Mouse (Mus musculus) stomach, embryonic 16.5 days (tissue): ENCODE data around the gene Gnaq. TPM values are rescaled to one million over a fixed set of nuclear protein-coding genes. Genes with fewer than 3 reads are reported as not detected.
A peak's percentile ranks its signal among the peaks of the same experiment; 100 is the strongest.

Experiments used
- ATAC-seq: fragments of 200-750 bp; cut with Nextera tagmentation; 2 replicates; pipeline ENCODE4 v1.8.0; 2017; ENCODE audit warnings: moderate number of reproducible peaks, moderate TSS enrichment; ENCODE audit not compliant: insufficient read depth, low FRiP score
- H3K27ac ChIP-seq: fragments of 300-500 bp; sonication (generic); 2 replicates; pipeline ENCODE4 v1.5.1; 2014; ENCODE audit warnings: low read length
- H3K27me3 ChIP-seq: fragments of 300-500 bp; sonication (generic); 2 replicates; pipeline ENCODE4 v1.6.1; 2014; ENCODE audit warnings: low read length, control low read depth, mixed read lengths; ENCODE audit not compliant: control insufficient read depth, insufficient read depth
- H3K36me3 ChIP-seq: fragments of 300-500 bp; sonication (generic); 2 replicates; pipeline ENCODE4 v1.6.1; 2014; ENCODE audit warnings: low read length; ENCODE audit not compliant: control insufficient read depth, insufficient read depth
- H3K4me1 ChIP-seq: fragments of 300-500 bp; sonication (generic); 2 replicates; pipeline ENCODE4 v1.6.1; 2014; ENCODE audit warnings: low read length, control low read depth, mixed read lengths; ENCODE audit not compliant: control insufficient read depth, insufficient read depth
- H3K4me2 ChIP-seq: fragments of 300-500 bp; sonication (generic); 2 replicates; pipeline ENCODE4 v1.6.1; 2014; ENCODE audit warnings: low read depth, low read length, mixed read lengths
- H3K4me3 ChIP-seq: fragments of 300-500 bp; sonication (generic); replicated peaks from 2 replicates; pipeline ENCODE4 v1.5.1; 2014; ENCODE audit warnings: mild to moderate bottlenecking, low read length
- H3K9ac ChIP-seq: fragments of 300-500 bp; sonication (generic); 2 replicates; pipeline ENCODE4 v1.6.1; 2014; ENCODE audit warnings: low read length
- H3K9me3 ChIP-seq: fragments of 300-500 bp; sonication (generic); replicated peaks from 2 replicates; pipeline ENCODE4 v1.6.1; 2016; ENCODE audit warnings: low read length, control low read depth; ENCODE audit not compliant: control insufficient read depth
- WGBS: fragments of 180-500 bp; shearing (Covaris S2); extraction: QIAGEN DNeasy Blood & Tissue Kit; methylation state at CpG from one replicate; pipeline ENCODE4 v1.1.7; 2014; 5-methylcytosine and 5-hydroxymethylcytosine counted together
- microRNA-seq: library from miRNA; unstranded; fragments of <30 nt; microRNA quantifications from one replicate; pipeline ENCODE4, GENCODE M21; 2016
- polyA plus RNA-seq: library from polyadenylated mRNA; unstranded; fragments of >200 nt; fragmentation: Nextera tagmentation; extraction: Ambion mirVana; gene quantifications from 2 replicates; pipeline ENCODE4 v1.2.1, GENCODE M21; 2015

Gene Gnaq
- polyA plus RNA-seq, 1 experiment from 2014 or later = 38.8 TPM

GRCm38 (mm10) chr19:16431368-16431767 is 298.7 kb downstream of the Gnaq start:
- H3K27me3 ChIP-seq = no peaks in the 10 kb centered on the region
- ATAC-seq = no peak
- peaks cover 7% of the 10 kb centered on the region; the same call in 1 of the 2 replicates for H3K4me1 ChIP-seq
- no peak overlapping the region for H3K4me3 ChIP-seq
- no peaks in the 10 kb centered on the region for H3K36me3 ChIP-seq
- WGBS = 82% methylated on average over 8 of the region's 8 CpGs
- H3K4me2 ChIP-seq = no peak overlapping the region
- peaks cover 5% of the 10 kb centered on the region; the same call in 1 of the 2 replicates for H3K9me3 ChIP-seq
- H3K9ac ChIP-seq = no peak overlapping the region
- no peak overlapping the region for H3K27ac ChIP-seq

GRCm38 (mm10) chr19:16434879-16435278 is 302.2 kb downstream of the Gnaq start:
- ATAC-seq = no peak
- 9% methylated on average over 9 of the region's 9 CpGs for WGBS

GRCm38 (mm10) chr19:16435531-16436231 is 303.1 kb downstream of the Gnaq start, which contains the start of gene Gna14:
TSS of gene Gna14 (plus strand) at chr19:16435762.
- Histone ChIP-seq H3K27me3 (no peaks in the 10 kb centered on the region), H3K9me3 (no peaks in the 10 kb centered on the region), H3K4me2 (peak within 1 kb of the TSS; percentile 90), H3K4me1 (peaks cover 24% of the 10 kb centered on the region; the same call in 1 of the 2 replicates), H3K9ac (peak within 1 kb of the TSS; percentile 68), H3K27ac (peak within 1 kb of the TSS; percentile 28), H3K4me3 (peak within 1 kb of the TSS; percentile 53), H3K36me3 (no peaks in the 10 kb centered on the region)
- ATAC-seq = peak; percentile 74
- WGBS = 1% methylated on average over 27 of the region's 27 CpGs

More at GRCm38 (mm10) chr19:16434879-16435278, 302.2 kb downstream of the Gnaq start:
- Histone ChIP-seq H3K4me2 (peak overlapping the region; percentile 90), H3K9me3 (no peaks in the 10 kb centered on the region), H3K9ac (0 out of 2 replicates have a peak overlapping the region, but pooled peaks have one; percentile 68), H3K27ac (peak overlapping the region; percentile 28), H3K36me3 (no peaks in the 10 kb centered on the region), H3K4me3 (peak overlapping the region; percentile 53), H3K4me1 (peaks cover 24% of the 10 kb centered on the region; the same call in 1 of the 2 replicates), H3K27me3 (no peaks in the 10 kb centered on the region)

- peak overlapping the region; percentile 53 for H3K4me3 ChIP-seq
- no peak for ATAC-seq
- WGBS = 6% methylated on average over 61 of the region's 61 CpGs
- H3K4me2 ChIP-seq = peak overlapping the region; percentile 90
- peak overlapping the region; percentile 68 for H3K9ac ChIP-seq
- no peaks in the 10 kb centered on the region for H3K36me3 ChIP-seq
- H3K27ac ChIP-seq = peak overlapping the region; percentile 28
- H3K9me3 ChIP-seq = no peaks in the 10 kb centered on the region
- H3K27me3 ChIP-seq = no peaks in the 10 kb centered on the region
- H3K4me1 ChIP-seq = peaks cover 24% of the 10 kb centered on the region; the same call in 1 of the 2 replicates
Observed at GRCm38 (mm10) chr19:16436335-16437169, 303.9 kb downstream of the Gnaq start.

Small RNAs within 50 kb of the gene (microRNA-seq; reads per million reads assigned to microRNA genes)
- not detected for gene Mir496b

Other genes starting within 250 kb of the Gnaq start
- gene Psat1, start 185.5 kb upstream of the Gnaq start, polyA plus RNA-seq = 103 and 106 TPM in 2 replicates
- gene Cep78, start 147.8 kb upstream of the Gnaq start, polyA plus RNA-seq = 17.4 and 18.2 TPM in 2 replicates